Mouse (Mus musculus) NIH3T3 (cell line): ENCODE measurements at regions not wholly inside any gene's neighbourhood (a gene's known extent, or its start where the extent isn't known, plus 50 kb on each side); places are given as distances from the start of the nearest gene placed in this dataset.

Experiments
- DNase-seq: peaks from one replicate; pipeline ENCODE4 v3.0.0-alpha.2; 2012; ENCODE audit warnings: low read depth

GRCm38 (mm10) chr9:47350301-47350700 is 179.7 kb upstream of the Cadm1 start:
- DNase-seq = no peak

- no peak for DNase-seq
Measured at GRCm38 (mm10) chr9:47351036-47351435, 178.9 kb upstream of the Cadm1 start.

GRCm38 (mm10) chr9:47353017-47353416 is 177.0 kb upstream of the Cadm1 start:
- DNase-seq = no peak

GRCm38 (mm10) chr9:47353972-47354371 is 176.0 kb upstream of the Cadm1 start:
- DNase-seq = no peak

DNA sequence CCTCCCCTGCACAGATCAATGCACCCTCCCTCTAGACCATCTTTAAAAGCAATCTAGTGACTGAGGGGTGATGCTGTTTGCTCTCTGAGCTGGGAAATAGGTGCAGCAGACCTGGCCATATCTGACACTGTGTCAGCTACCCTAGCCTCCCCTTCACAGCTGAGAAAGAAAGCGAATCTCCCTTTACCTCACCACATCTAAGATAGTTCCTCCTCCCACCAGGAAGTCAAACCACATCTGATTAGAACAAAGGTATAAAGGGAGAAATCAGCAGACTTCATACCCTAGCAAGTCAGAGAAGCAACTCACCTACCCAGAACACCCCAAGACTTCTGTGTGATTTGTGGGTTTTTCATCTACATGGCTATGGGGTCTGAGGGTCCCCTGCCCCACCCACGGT is 175.6 kb upstream of the Cadm1 start:
- no peak for DNase-seq

DNA sequence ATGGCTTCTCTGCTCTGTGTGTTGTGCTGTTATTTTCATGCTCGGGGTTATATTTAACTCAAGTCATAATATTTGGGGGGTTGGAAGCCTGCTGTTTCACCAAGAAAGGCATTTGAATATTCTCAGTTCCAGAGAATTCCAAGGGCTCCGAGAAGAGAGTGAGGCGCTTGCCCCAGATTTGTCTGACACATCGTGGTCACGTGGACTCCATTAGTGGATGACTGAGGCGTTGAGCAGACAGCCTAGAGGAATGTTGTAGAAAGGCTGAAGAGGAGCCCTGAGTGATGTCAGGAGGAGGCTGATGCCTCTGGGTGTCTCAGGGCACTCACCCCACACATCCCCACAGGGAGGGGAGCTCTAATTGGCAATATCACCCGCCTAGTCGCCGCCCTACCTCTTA is 175.1 kb upstream of the Cadm1 start:
- DNase-seq = no peak

DNA sequence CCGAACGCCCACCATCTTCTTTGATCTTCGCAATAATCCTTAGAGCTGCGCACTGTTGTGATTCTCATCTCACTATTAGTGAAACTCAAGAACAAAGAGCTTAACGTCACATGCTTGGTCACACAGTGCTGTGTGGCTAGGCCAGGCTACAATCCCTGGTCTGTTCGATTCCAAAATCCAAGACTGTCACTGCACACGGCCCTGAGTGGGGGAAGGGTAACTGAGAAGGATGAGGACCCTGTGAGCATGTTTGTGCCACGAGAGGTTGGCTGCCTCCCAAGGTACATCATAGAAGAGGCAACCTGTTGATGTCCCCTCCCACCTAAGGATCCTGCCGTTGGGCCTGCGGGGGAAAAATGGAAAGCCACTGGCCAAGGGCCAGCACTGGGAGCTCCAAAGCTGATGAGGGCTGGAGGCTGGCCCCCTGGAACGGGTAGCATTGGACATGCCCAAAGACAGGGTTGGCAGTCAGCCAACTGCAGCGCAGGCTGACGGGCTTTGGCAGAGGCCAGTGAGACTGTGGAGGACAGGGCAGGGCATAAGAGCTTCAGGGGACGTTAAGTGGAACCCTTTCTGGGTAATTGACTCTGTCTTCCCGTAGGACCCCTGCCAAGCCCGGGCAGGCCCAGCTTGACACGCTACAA is 172.1 kb upstream of the Cadm1 start:
- peak; percentile 1 for DNase-seq

DNA sequence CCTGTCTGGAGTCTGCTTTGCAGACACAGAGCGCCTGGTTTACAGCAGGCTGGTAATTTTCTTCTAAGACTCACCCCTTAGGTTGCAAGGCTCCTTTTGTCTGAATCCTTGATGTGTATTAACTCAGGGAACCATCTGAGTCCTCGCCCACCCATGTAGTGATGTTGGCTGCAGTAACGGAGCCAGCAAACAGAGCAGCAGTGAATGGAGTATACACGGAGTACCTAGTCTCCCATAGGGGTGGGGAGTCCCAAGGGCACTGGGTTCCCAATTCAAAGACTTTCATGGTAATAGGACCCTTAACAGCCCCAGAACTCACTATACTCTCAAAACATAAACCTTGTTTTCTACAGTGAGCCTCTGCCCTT is 171.6 kb upstream of the Cadm1 start:
- DNase-seq = no peak

DNA sequence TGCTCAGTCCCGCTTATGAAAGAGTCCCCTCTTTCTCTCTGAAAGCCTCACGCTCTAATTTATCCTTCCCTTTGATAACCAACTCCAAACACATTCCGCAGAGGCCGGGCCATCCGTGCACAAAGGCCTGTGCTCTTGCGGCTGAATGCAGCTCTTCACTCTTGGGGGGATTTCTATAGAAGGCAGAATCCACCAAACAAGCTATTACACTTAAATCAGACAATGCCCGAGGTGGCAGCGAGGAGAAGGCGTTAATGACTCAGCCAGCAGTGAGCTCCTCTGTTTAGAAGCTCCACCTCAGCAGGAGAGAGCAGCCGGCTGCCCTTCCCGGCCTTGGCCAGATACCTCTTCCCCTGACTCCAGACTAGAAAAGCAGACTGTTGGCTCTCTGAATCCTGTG is 166.9 kb upstream of the Cadm1 start:
- no peak for DNase-seq

DNA sequence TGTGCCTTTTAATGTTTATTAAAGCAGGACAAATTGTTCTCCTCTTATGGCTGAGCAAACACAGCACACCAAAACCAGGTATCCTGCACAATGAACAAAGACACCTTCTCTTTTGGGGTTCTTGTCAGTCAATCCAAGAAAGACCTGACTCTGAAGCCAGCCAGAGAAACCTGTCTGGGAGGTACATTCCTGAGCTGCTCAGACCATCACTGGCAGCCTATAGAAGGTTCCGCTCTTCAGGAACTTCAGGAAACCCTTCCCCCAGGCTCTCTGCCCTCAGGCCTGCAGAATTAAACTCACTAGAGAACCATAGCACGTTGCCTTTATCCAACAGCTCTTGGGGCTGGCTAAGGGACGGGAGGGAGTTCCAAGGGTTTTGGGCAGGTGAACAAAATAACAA is 165.2 kb upstream of the Cadm1 start:
- no peak for DNase-seq

DNA sequence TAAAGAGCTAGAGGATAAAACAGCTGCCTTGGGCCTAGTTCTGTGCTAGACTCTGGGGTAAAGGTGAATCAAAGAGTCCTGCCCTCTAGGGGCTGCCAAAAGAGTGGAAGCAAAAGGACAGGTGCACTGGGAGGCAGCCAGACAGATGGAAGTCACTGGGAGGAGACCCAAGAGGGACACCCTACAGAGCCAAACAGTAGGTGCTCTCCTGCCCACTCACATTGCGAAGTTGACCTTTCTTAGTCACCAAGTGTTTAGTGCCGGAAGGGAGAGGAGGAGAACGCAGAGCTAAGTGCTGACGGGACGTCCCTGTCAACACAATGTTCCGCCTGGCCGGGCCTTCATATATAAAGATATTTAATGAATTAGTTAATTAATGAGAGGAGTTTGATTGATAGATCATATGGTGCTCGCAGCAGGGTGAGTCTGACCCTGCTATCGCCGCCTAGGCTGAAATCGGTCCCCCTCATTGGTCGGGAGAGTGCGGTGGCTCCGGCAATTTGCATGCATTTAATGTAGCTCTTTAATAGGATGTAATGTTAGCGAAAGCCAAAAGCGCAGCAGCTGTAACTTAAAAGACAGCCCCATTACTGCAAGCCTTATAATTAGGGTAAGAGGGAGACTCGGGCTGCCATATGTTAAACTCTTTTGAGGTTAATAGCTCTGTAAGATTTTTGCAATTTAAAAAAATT is 162.6 kb upstream of the Cadm1 start:
- no peak for DNase-seq

GRCm38 (mm10) chr9:47368015-47368901 is 161.7 kb upstream of the Cadm1 start:
- DNase-seq = no peak

DNA sequence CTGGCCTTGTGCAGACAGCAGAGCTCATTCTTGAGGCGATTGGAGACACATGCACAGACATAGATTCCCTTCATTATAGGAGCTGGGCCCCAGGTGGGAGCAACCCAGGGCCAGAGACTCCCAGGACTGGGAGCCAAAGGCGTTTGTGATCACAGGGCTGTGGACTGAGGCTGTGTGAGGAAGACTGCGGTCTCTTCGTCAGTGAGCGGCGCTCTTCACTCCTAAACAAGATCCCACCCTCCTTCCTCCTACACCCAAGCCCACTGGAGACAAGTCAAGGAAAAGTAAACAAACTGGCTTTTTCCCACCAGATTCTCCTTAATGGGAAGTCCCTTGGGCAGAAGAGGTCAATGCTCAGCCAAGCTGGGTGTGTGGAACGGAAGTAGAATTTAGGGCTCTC is 157.7 kb upstream of the Cadm1 start:
- no peak for DNase-seq

- no peak for DNase-seq
Measured at GRCm38 (mm10) chr9:47374086-47374485, 155.9 kb upstream of the Cadm1 start.

DNA sequence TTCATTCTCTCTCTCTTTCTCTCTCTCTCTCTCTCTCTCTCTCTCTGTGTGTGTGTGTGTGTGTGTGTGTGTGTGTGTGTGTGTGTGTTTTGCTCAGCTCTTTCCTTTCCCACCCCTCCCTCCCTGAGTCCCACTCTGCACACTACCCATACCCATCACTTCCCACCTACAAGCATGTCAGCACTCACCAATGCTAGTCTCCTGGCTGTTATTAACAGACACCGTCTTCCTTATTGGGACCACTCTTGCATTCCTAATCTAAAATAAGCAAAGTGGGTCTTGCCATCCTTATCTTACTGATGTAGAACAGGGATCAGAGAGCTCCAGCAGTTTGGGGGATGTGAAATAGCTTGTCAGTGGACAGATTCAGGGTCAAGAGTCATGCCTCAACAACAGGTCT is 153.3 kb upstream of the Cadm1 start:
- DNase-seq = no peak

DNA sequence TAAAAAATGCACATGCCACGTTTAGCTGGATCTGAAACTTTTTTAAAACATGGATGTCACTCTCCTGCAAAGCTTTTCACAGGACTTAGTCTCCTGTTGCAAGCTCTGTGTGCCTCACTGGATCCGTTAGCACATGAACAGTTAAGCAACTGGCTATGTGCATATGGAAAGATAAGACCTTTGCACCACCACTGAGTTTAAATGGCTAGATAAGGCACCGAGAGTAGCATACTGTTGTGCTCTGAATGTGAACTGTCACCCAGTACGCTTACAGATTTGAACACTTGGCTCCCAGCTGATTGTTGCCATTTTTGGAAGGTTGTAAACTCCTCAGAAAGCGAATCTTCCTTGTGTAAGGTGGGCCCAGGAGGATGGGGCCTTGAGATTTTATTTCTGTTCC is 151.4 kb upstream of the Cadm1 start:
- no peak for DNase-seq

DNA sequence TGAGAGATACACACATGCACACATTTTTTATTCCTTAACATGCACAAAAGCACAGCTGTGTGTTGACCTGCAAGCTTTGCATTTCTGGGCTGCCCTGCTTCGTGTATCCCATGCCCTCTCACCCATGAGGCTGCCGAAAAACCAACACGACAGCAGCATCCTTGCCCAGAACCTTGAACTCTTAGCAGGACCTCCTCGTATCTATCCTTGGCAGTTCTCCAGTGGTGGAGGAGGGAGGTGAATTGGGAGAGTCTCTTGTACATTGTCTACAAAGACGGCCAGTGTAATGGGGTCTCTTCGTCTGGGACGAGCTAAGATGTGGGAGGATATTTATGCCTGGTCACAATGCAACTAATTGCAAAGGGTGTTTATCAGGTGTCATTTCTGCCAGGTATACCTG is 149.6 kb upstream of the Cadm1 start:
- no peak for DNase-seq

DNA sequence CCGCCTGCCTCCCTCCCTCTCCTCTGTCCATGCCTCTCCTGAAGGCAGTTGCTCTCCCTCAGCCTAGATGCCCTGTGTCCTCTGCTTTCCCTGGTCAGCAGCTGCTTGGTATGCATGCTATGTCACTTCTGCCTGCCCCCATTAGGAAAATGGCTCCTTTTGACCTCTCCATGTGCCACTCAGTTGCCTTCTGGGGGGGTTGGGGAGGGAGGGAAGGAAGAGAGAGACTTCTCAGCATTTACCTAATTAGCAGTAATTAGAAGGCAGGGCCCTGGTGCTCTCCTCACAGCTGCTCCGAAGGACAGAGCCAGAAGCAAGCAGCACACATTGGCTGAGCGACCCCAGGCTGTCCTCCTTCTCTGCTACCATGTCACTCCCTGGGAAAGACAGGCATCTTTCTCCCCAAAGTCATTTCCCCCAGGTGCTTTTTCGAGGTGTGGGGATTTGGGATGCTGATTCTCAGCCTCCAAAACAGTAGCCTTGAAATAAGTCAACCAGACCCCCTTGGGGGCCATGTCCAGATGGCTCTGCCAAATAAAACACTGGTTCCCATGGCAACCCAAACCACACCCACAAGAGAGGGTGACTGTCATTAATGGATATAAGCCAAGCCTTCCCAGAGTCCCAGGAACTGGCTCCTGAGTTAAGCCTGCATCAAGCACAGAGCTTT is 145.7 kb upstream of the Cadm1 start:
- no peak for DNase-seq

DNA sequence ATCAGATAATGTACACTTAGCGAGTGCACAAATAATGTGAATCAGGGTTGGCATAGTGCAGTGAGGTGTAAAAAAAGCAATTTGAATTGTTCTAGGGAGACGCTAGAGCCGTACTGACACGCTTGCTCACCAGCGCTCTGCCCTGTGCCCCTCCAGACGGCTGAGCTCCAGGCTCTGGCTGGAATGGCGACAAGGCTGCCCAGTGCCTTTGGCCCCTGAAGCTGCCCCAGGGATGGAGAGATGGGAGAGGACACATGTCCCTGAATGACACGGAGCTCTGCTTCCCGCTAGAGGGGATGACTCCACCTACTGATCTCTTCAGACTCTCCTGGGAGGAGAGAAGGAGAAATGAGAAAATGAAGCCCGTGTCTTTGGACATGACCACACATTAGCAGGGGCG is 143.3 kb upstream of the Cadm1 start:
- no peak for DNase-seq

- no peak for DNase-seq
Measured at GRCm38 (mm10) chr9:47387221-47387620, 142.8 kb upstream of the Cadm1 start.

DNA sequence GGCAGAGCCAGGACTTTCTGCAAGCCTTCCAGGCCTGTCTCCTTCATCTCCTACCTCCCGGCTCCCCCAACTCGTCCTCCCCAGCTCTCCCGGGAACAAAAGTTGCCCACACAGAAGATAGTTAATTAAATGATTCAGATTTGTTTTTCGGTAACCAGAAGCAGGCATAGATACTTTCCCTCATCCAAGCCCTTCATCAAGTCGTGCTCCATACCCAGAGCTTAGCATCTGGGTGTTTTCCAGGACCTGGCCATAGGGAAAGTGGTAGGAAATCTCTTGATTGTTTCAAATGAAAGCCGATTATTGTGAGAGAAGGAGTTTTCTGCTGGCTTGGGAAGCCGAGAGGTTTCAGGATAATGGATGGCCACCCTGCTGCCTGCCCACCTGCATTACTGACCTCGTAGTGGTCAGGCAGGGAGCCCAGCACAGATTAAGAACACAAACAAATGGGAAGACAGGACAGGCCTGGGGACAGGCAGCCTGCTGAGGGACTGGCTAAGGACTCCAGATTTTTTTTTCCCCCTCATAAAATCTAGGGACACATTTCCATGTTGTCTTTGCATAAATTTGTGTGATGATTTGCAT is 142.2 kb upstream of the Cadm1 start:
- no peak for DNase-seq

GRCm38 (mm10) chr9:47389901-47390300 is 140.1 kb upstream of the Cadm1 start:
- no peak for DNase-seq
